Mouse (Mus musculus): ENCODE measurements around the gene Gm49320.

DNA sequence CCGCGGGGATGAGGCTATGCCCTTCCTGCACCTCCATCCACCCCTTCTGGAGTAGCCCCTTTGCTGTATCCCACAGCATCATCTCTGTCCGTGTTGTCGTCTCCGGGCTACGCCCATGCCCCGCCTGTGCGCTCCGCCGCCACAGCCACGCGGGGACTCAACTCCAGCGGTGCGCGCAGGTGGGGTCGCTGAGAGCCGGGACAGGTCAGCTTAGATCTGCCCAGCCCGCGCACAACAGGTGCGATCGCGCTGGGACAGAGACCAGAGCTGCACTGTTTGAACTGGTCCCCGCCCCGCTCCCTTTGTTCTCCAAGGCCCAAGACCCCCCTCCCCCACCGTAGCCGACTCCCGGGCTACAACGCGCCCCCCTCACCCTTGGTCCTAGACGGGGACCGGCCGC is 20.0 kb downstream of the Gm49320 start:
- TF ChIP-seq CTCF (IDR thresholded peaks at IDR 0.05; ENCODE audit: control insufficient read depth, insufficient read depth, low read length) (no peak), POLR2A (IDR thresholded peaks at IDR 0.05; ENCODE audit: borderline replicate concordance, control insufficient read depth, low read depth, low read length) (no peak)

Data from bone marrow, adult 2 months (tissue).